Mouse (Mus musculus): Measurements from ENCODE around the gene Cog5. TPM values are rescaled to one million over a fixed set of nuclear protein-coding genes. Genes with fewer than 3 reads are reported as not detected.

Cog5 gene
- total and polyA plus RNA-seq, 2 experiments from 2014 or later, result 18.4 to 46.9 TPM

- Histone ChIP-seq H3K9me3 (ENCODE audit: low read length) (no peaks in the 10 kb centered on the region), H3K36me3 (ENCODE audit: insufficient read depth, low read length) (no peaks in the 10 kb centered on the region), H3K4me1 (ENCODE audit: insufficient read depth, low read length) (no peaks in the 10 kb centered on the region), H3K4me2 (ENCODE audit: low read depth, low read length) (peak overlapping the region; percentile 70), H3K4me3 (ENCODE audit: low read length) (peak overlapping the region; percentile 98), H3K9ac (replicated peaks; ENCODE audit: low read length) (peak overlapping the region; percentile 84), H3K27ac (peak overlapping the region; percentile 98), H3K27me3 (ENCODE audit: insufficient read depth, low read length) (no peaks in the 10 kb centered on the region)
- WGBS, result under 1% methylated on average over 32 of the region's 58 CpGs
- DNase-seq (ENCODE audit: low spot score), result peak; percentile 97
- TF ChIP-seq CTCF (IDR thresholded peaks at IDR 0.05; ENCODE audit: low read depth), result peak; percentile 31; the same call in 1 of the 2 replicates
- peak; percentile 81 for ATAC-seq
These were observed 294.6 kb downstream of the Cog5 start for GRCm38 (mm10) chr12:31949193-31949741.

- Histone ChIP-seq H3K36me3 (ENCODE audit: insufficient read depth, low read length) (no peaks in the 10 kb centered on the region), H3K4me3 (ENCODE audit: low read length) (peak within 1 kb of the TSS; percentile 98), H3K4me1 (ENCODE audit: insufficient read depth, low read length) (no peaks in the 10 kb centered on the region), H3K9me3 (ENCODE audit: low read length) (no peaks in the 10 kb centered on the region), H3K27me3 (ENCODE audit: insufficient read depth, low read length) (no peaks in the 10 kb centered on the region), H3K27ac (peak within 1 kb of the TSS; percentile 98), H3K9ac (replicated peaks; ENCODE audit: low read length) (peak within 1 kb of the TSS; percentile 84), H3K4me2 (ENCODE audit: low read depth, low read length) (peak within 1 kb of the TSS; percentile 77)
- ATAC-seq, result peak; percentile 98
- WGBS, result 1% methylated on average over 63 of the region's 71 CpGs
- TF ChIP-seq CTCF (IDR thresholded peaks at IDR 0.05; ENCODE audit: low read depth), result no peak
- peak; percentile 100 for DNase-seq (ENCODE audit: low spot score)
These were observed 295.3 kb downstream of the Cog5 start, which contains the start of gene Hbp1 for GRCm38 (mm10) chr12:31949759-31950658. Gene Hbp1 (minus strand): TSS chr12:31950535.

- H3K36me3 ChIP-seq (ENCODE audit: insufficient read depth, low read length), result no peaks in the 10 kb centered on the region
- no peak for ATAC-seq
- no peaks in the 10 kb centered on the region for H3K9me3 ChIP-seq (ENCODE audit: low read length)
- WGBS, result 6% methylated on average over 9 of the region's 9 CpGs
- no peak for DNase-seq (ENCODE audit: low spot score)
- no peak for TF ChIP-seq CTCF (IDR thresholded peaks at IDR 0.05; ENCODE audit: low read depth)
- H3K4me1 ChIP-seq (ENCODE audit: insufficient read depth, low read length), result no peaks in the 10 kb centered on the region
- peak overlapping the region; percentile 41 for H3K4me3 ChIP-seq (ENCODE audit: low read length)
- peak overlapping the region; percentile 77 for H3K4me2 ChIP-seq (ENCODE audit: low read depth, low read length)
- H3K9ac ChIP-seq (replicated peaks; ENCODE audit: low read length), result peak overlapping the region; percentile 44
- H3K27ac ChIP-seq, result peak overlapping the region; percentile 77
- no peaks in the 10 kb centered on the region for H3K27me3 ChIP-seq (ENCODE audit: insufficient read depth, low read length)
These were observed 296.0 kb downstream of the Cog5 start for GRCm38 (mm10) chr12:31950659-31951031.

GRCm38 (mm10) chr12:31955843-31956242 is 301.2 kb downstream of the Cog5 start:
- H3K9ac ChIP-seq (replicated peaks; ENCODE audit: low read length), result no peak overlapping the region
- 88% methylated on average over 4 of the region's 4 CpGs for WGBS
- H3K27ac ChIP-seq, result no peak overlapping the region
- TF ChIP-seq CTCF (IDR thresholded peaks at IDR 0.05; ENCODE audit: low read depth), result no peak
- no peaks in the 10 kb centered on the region for H3K27me3 ChIP-seq (ENCODE audit: insufficient read depth, low read length)
- H3K4me2 ChIP-seq (ENCODE audit: low read depth, low read length), result no peak overlapping the region
- no peak overlapping the region for H3K4me3 ChIP-seq (ENCODE audit: low read length)
- H3K9me3 ChIP-seq (ENCODE audit: low read length), result no peaks in the 10 kb centered on the region
- no peak for ATAC-seq
- no peak for DNase-seq (ENCODE audit: low spot score)
- H3K4me1 ChIP-seq (ENCODE audit: insufficient read depth, low read length), result no peaks in the 10 kb centered on the region
- H3K36me3 ChIP-seq (ENCODE audit: insufficient read depth, low read length), result peaks cover 7% of the 10 kb centered on the region; the same call in 1 of the 2 replicates

GRCm38 (mm10) chr12:31964074-31964473 is 309.4 kb downstream of the Cog5 start:
- no peak overlapping the region for H3K4me3 ChIP-seq (ENCODE audit: low read length)
- H3K4me2 ChIP-seq (ENCODE audit: low read depth, low read length), result no peak overlapping the region
- H3K36me3 ChIP-seq (ENCODE audit: insufficient read depth, low read length), result peaks cover 10% of the 10 kb centered on the region; the same call in 1 of the 2 replicates
- no peaks in the 10 kb centered on the region for H3K4me1 ChIP-seq (ENCODE audit: insufficient read depth, low read length)
- no peak overlapping the region for H3K27ac ChIP-seq
- no peak overlapping the region for H3K9ac ChIP-seq (replicated peaks; ENCODE audit: low read length)
- ATAC-seq, result 0 out of 2 replicates have a peak, but pooled peaks have one; percentile 16
- no peak for TF ChIP-seq CTCF (IDR thresholded peaks at IDR 0.05; ENCODE audit: low read depth)
- 77% methylated on average over 6 of the region's 6 CpGs for WGBS
- H3K9me3 ChIP-seq (ENCODE audit: low read length), result no peaks in the 10 kb centered on the region
- no peaks in the 10 kb centered on the region for H3K27me3 ChIP-seq (ENCODE audit: insufficient read depth, low read length)
- DNase-seq (ENCODE audit: low spot score), result no peak

GRCm38 (mm10) chr12:31965517-31966212 is 311.0 kb downstream of the Cog5 start:
- DNase-seq (ENCODE audit: low spot score), result no peak
- Histone ChIP-seq H3K27ac (no peak overlapping the region), H3K27me3 (ENCODE audit: insufficient read depth, low read length) (no peaks in the 10 kb centered on the region), H3K9me3 (ENCODE audit: low read length) (no peaks in the 10 kb centered on the region), H3K4me1 (ENCODE audit: insufficient read depth, low read length) (no peaks in the 10 kb centered on the region), H3K4me2 (ENCODE audit: low read depth, low read length) (no peak overlapping the region), H3K36me3 (ENCODE audit: insufficient read depth, low read length) (peaks cover 5% of the 10 kb centered on the region; the same call in 1 of the 2 replicates), H3K9ac (replicated peaks; ENCODE audit: low read length) (no peak overlapping the region), H3K4me3 (ENCODE audit: low read length) (no peak overlapping the region)
- ATAC-seq, result no peak
- no peak for TF ChIP-seq CTCF (IDR thresholded peaks at IDR 0.05; ENCODE audit: low read depth)
- 88% methylated on average over 12 of the region's 12 CpGs for WGBS

All from hindbrain, postnatal 0 days (tissue).